Mouse (Mus musculus): ENCODE measurements at regions not wholly inside any gene's neighbourhood (a gene's known extent, or its start where the extent isn't known, plus 50 kb on each side); places are given as distances from the start of the nearest gene placed in this dataset.
"Not testable (repeated sequence)": the region's sequence is repeated elsewhere in the genome, so short reads cannot be mapped to it uniquely, and the experiment has no call there.

DNA sequence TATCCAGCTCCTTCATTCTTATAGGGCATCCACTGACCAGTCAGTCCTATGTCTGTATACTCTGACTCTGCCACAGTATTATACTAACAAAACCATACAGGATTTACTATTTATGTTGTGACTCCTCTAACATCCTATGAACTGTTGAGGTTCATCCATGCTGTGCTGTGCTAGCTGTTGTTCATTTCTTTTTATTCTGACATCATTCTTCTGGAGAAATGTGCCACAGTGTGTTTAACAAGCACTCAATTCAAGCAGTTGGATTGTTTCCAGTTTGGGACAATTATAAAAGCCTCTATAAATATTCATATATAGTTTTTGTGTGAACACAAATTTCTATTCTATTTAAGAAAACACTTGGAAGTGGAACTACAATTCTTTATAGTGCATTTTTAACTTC is 252.6 kb upstream of the Mpdz start:
- no peak for DNase-seq

- DNase-seq, result no peak
Observed at GRCm38 (mm10) chr4:81677205-81677604, 234.6 kb upstream of the Mpdz start.

DNA sequence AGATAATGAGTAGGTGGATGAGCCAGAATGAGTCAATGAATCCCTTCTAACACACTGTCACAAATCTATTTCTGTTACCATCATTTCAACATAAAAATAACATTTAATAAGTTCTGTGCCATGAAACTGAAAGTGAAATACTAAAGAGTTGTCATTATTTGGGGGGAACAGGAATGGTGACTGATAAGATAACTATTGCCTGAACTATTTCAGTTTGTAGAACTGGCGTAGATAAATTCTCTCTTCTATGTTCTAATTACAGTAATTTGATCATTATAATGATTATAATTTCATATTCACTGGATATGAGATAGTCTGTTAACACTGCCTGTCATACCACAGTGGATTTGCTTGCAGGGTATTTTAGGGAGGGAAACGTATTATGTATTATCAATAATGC is 232.3 kb upstream of the Mpdz start:
- no peak for DNase-seq

- no peak for DNase-seq
Observed at GRCm38 (mm10) chr4:81673398-81674265, 231.0 kb upstream of the Mpdz start.

DNA sequence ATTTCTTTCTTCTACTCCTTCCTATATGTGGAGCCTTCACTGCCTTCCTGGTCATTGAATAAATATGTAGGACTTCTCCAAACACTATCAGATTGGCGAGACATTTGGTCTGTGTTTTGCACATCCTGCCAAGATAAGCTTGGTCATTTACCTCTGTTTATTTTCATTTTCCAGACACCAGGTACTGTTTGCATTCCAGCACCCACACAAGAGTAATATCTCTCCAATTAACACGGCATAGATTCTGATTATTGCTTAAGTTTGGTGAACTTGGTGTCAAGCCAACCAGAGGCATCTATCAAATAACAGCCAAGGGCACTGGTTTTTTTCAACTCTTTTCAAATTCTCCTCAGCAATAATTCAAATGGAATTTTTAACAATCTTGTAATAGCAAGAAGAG is 229.4 kb upstream of the Mpdz start:
- DNase-seq, result no peak

GRCm38 (mm10) chr4:81669181-81669580 is 226.6 kb upstream of the Mpdz start:
- DNase-seq, result peak; percentile 74

DNA sequence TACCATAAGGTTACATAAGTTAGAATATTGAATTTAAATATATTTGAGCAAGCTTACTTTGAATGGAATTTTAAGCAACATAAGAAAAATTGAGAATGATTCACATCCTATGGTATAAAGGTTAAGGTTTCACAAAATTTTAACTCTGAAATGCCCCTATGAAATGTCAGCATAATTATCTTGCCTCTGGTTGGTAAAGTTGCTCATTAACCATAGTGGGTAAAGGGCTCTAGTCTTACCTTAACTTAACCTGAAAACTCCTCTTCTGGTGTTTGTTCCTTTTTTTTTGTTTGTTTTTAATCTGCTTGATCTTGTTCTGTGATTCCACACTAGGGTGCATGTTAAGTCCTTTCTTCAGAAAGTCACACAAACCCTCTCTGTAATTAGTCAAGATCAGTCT is 218.5 kb upstream of the Mpdz start:
- no peak for DNase-seq

DNA sequence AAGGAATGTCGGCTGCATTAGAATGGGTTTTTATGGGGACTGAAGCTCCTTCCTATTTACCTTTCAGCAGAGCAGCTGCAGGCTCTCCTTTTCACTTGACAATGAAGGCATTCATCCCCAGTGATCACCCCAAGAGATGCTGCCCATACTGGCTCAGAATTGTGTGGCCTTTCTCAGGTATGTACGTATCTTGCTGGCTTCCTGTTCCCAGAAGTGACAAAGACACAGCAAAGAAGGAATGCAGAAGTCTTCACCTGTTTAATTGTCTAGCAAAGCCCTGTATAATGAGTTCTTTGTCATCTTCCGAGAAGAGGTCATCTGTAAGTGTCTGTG is 185.8 kb upstream of the Mpdz start:
- DNase-seq, result no peak

DNA sequence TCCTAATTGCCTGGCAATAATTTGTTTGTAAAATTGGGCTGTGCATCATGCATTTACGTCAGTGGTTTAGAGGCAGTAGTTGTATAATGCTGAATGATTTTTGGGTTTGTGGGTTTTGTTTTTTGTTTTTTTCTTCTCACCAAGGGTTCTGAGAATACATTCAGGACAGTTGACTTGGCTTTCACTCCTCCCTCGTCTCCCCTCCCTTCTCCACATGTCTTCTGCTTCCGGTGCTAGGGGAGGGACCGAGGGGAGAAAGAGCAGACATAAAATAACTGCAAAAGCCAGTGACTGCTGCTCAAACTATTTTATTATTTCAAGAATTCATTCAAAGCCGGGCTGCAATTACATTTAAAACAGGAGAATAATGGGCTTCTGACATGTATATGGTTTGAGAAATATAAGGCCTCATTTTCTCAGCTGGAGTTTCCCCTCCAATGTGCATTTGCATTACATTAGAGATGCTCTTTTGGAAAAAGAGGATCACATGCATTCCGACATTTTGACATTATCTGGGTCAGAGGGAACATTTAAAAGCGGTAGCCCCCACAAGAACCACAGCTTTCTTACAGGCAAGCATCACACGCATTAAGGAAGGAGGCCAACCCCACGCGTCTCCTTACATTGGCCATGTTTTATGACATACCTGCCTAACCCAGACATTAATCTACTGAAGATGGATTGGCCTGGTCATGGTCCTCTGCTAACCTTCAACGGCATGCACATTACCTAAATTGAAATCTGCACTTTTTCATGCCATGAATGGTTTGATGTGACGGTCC is 185.3 kb upstream of the Mpdz start:
- no peak for DNase-seq

DNA sequence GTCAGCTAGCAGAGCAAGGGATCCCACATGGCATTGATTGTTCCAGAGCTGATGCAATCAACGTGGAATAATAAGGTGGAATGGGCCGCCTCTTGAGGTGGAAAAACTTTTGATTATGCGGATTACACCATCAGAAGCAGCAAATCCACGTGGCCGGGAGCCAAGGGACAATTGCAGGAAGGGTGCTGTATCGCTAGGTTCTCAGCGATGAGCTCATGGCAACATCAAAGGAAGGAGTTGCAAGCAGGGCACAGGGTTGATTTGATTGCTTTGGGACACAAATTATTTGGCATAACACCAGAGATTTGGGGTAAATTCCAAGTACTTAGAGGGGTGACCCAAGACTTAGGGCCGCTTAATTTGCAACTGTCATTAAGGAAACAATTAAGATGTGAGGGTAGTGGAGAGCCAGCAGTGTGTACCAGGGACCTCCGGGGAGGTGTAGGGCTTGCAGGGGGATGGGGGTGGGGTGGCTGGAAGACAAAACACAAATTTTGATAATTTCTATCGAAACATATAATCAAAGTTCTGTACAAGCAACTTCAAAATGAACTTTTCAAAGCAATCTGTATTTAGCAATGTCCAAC is 182.8 kb upstream of the Mpdz start:
- DNase-seq, result peak; percentile 17

DNA sequence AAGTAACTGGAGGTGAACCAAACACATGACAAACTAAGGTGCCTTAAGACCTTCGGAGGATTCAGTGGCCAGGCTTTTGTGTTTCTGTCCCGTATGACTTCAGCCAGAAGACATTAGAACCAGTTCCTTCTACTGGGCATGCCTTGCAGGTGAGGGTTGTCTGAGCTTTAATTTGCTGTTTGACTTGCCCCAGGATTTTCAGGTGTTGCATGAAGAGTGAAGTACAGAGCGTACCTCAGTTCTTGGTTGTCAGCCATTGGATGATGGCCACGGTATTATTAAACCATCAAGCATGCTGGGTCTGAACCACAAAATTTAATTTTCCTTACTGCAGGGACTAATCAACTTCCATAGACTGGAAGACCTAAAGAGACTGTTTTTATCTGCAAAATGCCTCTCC is 181.5 kb upstream of the Mpdz start:
- no peak for DNase-seq

DNA sequence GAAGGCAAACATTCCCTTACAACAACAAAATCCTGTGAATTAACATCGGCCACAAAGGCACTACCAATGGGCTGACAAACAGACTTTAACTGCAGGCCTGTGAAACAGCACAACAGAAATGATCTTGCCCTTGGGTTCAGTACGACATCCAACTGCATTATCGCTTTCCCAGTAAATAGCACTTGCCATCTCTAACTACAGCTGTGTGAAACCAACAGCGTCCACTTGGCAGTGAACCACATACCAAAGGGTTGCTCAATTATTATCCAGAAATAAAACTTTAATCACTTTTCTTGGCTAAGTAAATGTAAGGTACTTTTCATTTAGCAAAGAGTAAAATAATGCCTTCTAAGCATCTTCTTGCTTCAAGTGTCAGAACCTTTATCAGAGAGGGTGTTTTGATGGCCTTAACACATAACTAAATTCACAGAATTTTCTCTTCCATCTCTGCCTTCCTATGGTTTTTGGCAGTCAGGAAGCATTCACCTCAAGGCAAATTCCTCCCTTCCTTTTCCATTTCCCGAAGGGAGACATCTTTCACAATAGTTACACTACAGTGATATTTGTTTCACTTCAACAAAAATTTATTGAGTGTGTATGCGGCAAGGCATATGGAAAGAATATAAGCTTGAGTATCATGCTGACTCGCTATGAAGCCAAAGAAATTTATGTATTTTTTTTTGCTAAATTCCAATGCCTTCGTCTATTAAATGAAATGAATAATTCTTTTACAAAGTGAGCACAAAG is 178.9 kb upstream of the Mpdz start:
- no peak for DNase-seq

- no peak for DNase-seq
Observed at GRCm38 (mm10) chr4:81617191-81617590, 174.6 kb upstream of the Mpdz start.

GRCm38 (mm10) chr4:81611191-81611590 is 168.6 kb upstream of the Mpdz start:
- no peak for DNase-seq

DNA sequence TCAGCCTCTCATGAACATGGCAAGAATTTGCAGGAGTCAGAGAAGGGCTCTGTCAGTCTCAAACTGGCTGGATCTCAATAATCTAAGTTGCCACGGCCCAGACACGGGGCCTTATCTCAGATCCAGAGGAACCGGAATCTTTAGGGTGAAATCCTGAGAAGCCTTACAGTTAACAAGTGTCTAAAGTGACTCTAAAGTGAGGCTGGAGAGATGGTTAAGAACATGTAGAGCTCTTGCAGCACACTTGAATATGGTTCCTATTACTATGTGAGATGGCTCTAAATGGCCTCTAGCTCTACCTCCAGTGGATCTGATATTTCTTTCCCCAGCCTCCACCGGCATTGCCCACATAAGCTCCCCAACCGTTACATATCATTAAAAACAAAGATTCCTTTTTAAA is 157.8 kb upstream of the Mpdz start:
- DNase-seq, result no peak

DNA sequence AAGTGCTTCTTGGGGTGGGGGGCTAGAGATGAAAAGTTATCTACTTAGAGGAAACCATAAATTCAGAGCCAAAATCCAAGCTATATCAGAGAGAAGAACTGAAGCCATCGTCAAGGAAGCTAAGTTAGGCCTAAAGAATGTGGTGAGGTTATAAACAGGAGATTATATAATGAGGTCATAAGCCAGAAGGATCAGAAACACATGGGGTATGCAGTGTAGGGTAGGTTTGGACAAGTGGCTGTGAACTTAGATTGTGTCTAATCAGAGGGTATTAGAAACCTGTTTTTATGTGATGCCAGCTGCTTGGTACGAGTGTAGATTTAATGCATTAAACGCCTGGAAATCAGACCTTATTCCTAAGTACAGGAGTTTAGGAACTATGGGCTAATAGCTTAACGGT is 154.8 kb upstream of the Mpdz start:
- no peak for DNase-seq

DNA sequence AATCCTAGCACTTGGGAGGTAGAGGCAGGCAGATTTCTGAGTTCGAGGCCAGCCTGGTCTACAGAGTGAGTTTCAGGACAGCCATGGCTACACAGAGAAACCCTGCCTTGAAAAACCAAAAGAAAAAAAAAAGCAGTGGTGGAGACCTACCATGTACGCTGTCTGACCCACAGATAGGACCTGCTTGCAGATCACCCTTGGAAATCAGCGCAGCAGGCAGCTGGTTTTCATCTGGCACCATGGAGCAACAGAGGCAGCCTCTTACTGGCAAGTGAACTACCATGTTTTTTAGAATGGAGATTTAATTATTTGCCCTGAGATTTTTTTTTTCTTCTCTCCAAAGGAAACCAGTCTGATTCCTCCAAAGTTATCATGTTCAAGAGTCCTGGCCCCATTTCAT is 150.8 kb upstream of the Mpdz start:
- DNase-seq, result not testable (repeated sequence)

DNA sequence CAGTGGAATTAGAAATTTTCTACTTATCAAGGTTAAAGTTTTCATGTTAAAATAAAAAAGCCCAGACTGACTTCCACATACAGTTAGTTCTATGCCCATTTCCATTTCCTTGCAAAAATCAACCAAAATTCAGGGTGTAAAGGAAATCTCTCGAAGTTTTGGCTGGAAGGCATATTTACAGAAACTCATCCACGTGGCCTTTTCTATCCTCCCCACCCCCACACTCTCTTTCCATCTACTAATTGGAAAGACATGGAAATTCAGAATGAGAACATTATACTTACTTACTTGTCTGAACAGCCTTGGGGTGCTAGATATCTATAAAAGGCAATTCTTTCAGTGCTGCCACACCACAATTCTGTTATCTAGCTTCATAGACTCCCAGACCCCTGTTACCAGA is 139.9 kb upstream of the Mpdz start:
- no peak for DNase-seq

GRCm38 (mm10) chr4:81580553-81580952 is 137.9 kb upstream of the Mpdz start:
- no peak for DNase-seq

DNA sequence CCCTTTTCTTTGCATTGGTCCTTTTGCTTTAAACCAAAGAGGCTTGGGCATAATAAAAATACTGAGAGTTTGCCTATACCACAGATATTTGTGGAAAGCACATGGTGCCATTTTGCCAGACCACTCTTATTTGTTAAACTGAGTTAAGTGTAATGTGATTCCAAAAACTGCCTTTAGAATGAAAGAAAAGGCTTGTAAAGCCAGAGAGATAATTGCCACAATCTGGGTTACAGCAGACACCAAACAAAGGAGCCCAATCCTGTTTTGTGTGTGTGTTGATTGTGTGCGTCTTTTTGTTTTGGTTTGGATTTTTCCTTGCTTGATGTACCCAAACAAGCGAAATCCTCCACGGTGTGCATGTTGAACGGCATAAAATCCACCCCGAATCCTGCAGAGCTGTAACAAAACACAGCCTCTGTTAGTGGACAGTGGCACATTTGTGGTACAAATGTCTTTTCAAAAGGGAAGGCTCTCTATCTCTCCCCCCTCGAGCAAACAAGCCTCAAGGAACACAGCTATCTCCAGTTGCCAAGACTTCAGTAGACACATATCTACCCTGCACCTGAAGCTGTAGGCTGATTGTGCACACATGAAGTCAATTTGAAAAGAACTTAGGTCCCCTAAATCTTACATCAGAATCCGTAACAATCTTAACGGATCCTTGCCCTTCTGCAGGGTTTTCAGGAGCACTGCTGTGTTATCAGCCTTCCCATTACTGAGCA is 136.9 kb upstream of the Mpdz start:
- peak; percentile 23 for DNase-seq

DNA sequence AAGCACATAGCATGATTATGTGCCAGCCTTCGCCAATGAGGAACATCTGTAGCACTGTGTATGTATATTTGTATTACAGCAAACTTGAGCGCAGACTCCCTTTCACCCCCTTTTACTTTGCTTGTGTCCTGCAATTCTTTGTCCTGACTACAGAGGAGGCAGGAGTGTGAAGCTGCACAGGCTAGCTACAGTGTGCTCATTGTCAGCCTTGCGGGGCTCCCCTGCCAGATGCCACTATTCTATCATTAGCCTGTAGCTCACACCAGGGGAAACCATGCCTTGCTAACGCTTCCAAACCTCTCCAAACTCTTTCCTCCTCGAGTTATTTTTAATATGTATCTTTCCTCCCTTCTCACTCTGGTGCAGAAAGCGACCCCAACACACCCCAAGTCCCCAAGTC is 136.4 kb upstream of the Mpdz start:
- peak; percentile 66 for DNase-seq

DNA sequence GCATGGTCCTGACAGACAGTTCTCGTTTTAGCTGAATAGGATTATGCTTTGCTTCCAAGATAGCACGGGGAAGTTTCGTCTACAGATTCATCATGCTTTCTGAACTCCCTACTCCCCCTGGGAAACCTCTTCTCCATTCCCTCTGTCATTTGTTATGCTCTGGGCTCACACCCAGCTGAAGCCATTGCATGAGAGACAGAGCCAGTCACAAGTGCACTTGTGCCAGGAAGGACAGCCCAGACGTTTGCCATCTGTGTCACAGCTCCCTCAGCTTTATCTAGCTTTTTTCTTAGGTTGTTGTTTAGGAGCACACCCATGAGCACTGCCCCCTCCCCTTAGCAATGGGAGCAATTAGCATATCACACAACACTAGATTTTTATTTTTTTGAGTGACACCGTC is 131.2 kb upstream of the Mpdz start:
- peak; percentile 35 for DNase-seq

- DNase-seq, result no peak
Observed at GRCm38 (mm10) chr4:81570736-81571135, 128.1 kb upstream of the Mpdz start.

All from retina, postnatal 1 day (tissue).